Mouse (Mus musculus) MEL (cell line): ENCODE measurements around the gene Olfr346. TPM values are rescaled to one million over a fixed set of nuclear protein-coding genes. Genes with fewer than 3 reads are reported as not detected.

Source experiments
- polyA plus RNA-seq, 2 experiments: library from polyadenylated mRNA; stranded (reverse) in 1 of 2; unstranded in 1 of 2; fragments of >175 nt in 1 of 2; fragments of >200 nt in 1 of 2; gene quantifications; 2 replicates each; pipeline versions ENCODE4 v1.2.1 to v1.2.4; 2012; ENCODE audit warnings: low replicate concordance in 2 of 2, low read depth in 1 of 2; ENCODE audit not compliant: insufficient read length in 2 of 2, insufficient read depth in 1 of 2, missing spikeins in 1 of 2
- total RNA-seq: library from RNA; depleted of rRNA; stranded (reverse); fragments of 300-350 nt; gene quantifications from 2 replicates; pipeline ENCODE4 v1.2.3, GENCODE M21; 2012; rRNA removed

The Olfr346 gene
- total and polyA plus RNA-seq, 3 experiments: not detected

Other genes with a start within 250 kb of the Olfr346 start
- gene Olfr340, start 233.2 kb upstream of the Olfr346 start, total RNA-seq: not detected in 2 replicates
- not detected for gene Olfr340, start 233.2 kb upstream of the Olfr346 start, polyA plus RNA-seq
- not detected in 2 replicates for gene Olfr341, start 203.3 kb upstream of the Olfr346 start, total RNA-seq
- gene Olfr341, start 203.3 kb upstream of the Olfr346 start, polyA plus RNA-seq: not detected
- not detected in 2 replicates for gene Olfr342, start 160.8 kb upstream of the Olfr346 start, total RNA-seq
- not detected for gene Olfr342, start 160.8 kb upstream of the Olfr346 start, polyA plus RNA-seq
- not detected in 2 replicates for gene Olfr344, start 119.1 kb upstream of the Olfr346 start, total RNA-seq
- not detected for gene Olfr344, start 119.1 kb upstream of the Olfr346 start, polyA plus RNA-seq
- gene Olfr345, start 45.7 kb upstream of the Olfr346 start, total RNA-seq: not detected in 2 replicates
- gene Olfr345, start 45.7 kb upstream of the Olfr346 start, polyA plus RNA-seq: not detected
- gene Olfr347, start 46.1 kb downstream of the Olfr346 start, total RNA-seq: not detected in 2 replicates
- gene Olfr347, start 46.1 kb downstream of the Olfr346 start, polyA plus RNA-seq: not detected
- gene Olfr348, start 98.5 kb downstream of the Olfr346 start, total RNA-seq: not detected in 2 replicates
- gene Olfr348, start 98.5 kb downstream of the Olfr346 start, polyA plus RNA-seq: not detected
- not detected in 2 replicates for gene Olfr50, start 104.8 kb downstream of the Olfr346 start, total RNA-seq
- not detected for gene Olfr50, start 104.8 kb downstream of the Olfr346 start, polyA plus RNA-seq
- gene Olfr3, start 131.2 kb downstream of the Olfr346 start, total RNA-seq: not detected in 2 replicates
- gene Olfr3, start 131.2 kb downstream of the Olfr346 start, polyA plus RNA-seq: not detected
- gene Olfr350, start 160.5 kb downstream of the Olfr346 start, total RNA-seq: not detected in 2 replicates
- not detected for gene Olfr350, start 160.5 kb downstream of the Olfr346 start, polyA plus RNA-seq
- gene Olfr351, start 176.9 kb downstream of the Olfr346 start, total RNA-seq: not detected in 2 replicates
- not detected for gene Olfr351, start 176.9 kb downstream of the Olfr346 start, polyA plus RNA-seq
- gene Olfr352, start 182.7 kb downstream of the Olfr346 start, total RNA-seq: not detected in 2 replicates
- gene Olfr352, start 182.7 kb downstream of the Olfr346 start, polyA plus RNA-seq: not detected
- gene Olfr353, start 207.1 kb downstream of the Olfr346 start, total RNA-seq: not detected in 2 replicates
- gene Olfr353, start 207.1 kb downstream of the Olfr346 start, polyA plus RNA-seq: not detected
- gene Olfr354, start 219.9 kb downstream of the Olfr346 start, total RNA-seq: not detected in 2 replicates
- not detected for gene Olfr354, start 219.9 kb downstream of the Olfr346 start, polyA plus RNA-seq
- not detected in 2 replicates for gene Olfr355, start 243.1 kb downstream of the Olfr346 start, total RNA-seq
- not detected for gene Olfr355, start 243.1 kb downstream of the Olfr346 start, polyA plus RNA-seq